Mouse (Mus musculus) liver, embryonic 14.5 days (tissue): ENCODE data around the gene Clcn5. TPM values are rescaled to one million over a fixed set of nuclear protein-coding genes. Genes with fewer than 3 reads are reported as not detected.
A peak's percentile ranks its signal among the peaks of the same experiment; 100 is the strongest.

Experiments
- ATAC-seq: fragments of 200-750 bp; cut with Nextera tagmentation; 2 replicates; pipeline ENCODE4 v1.8.0; 2017; ENCODE audit warnings: moderate number of reproducible peaks, mild to moderate bottlenecking, moderate library complexity; ENCODE audit not compliant: insufficient read depth
- DNase-seq, 3 experiments: peaks; one replicate each; pipeline ENCODE4 v3.0.0-alpha.2; 2012 to 2013; ENCODE audit warnings: low read depth in 3 of 3, low spot score in 3 of 3
- H3K27ac ChIP-seq: fragments of 300-500 bp; sonication (generic); 2 replicates; pipeline ENCODE4 v1.5.1; 2014; ENCODE audit warnings: moderate library complexity, mild to moderate bottlenecking, control low read depth, inconsistent platforms
- H3K27me3 ChIP-seq: fragments of 300-500 bp; sonication (generic); 2 replicates; pipeline ENCODE4 v1.6.1; 2014; ENCODE audit warnings: mild to moderate bottlenecking, low read length, moderate library complexity; ENCODE audit not compliant: control insufficient read depth, insufficient read depth
- H3K36me3 ChIP-seq: fragments of 300-500 bp; sonication (generic); replicated peaks from 2 replicates; pipeline ENCODE4 v1.6.1; 2014; ENCODE audit warnings: low read depth; ENCODE audit not compliant: control insufficient read depth, insufficient read depth
- H3K4me1 ChIP-seq, 2 experiments: fragments of 200-500 bp in 1 of 2; fragments of 300-500 bp in 1 of 2; sonication (generic) in 1 of 2; replicated peaks; 2 replicates each; pipeline ENCODE4 v1.6.1; 2012 to 2014; ENCODE audit warnings: antibody characterized with exemption in 1 of 2, inconsistent platforms in 1 of 2, low read length in 1 of 2; ENCODE audit not compliant: control insufficient read depth in 2 of 2, insufficient read depth in 2 of 2
- H3K4me2 ChIP-seq: fragments of 300-500 bp; sonication (generic); 2 replicates; pipeline ENCODE4 v1.6.1; 2014; ENCODE audit warnings: low read depth, mild to moderate bottlenecking, control low read depth, moderate library complexity
- H3K4me3 ChIP-seq, 2 experiments: fragments of 200-500 bp in 1 of 2; fragments of 300-500 bp in 1 of 2; sonication (generic) in 1 of 2; 2 replicates each; pipeline ENCODE4 v1.5.1; 2012 to 2014; ENCODE audit warnings: low read depth in 2 of 2, low read length in 2 of 2, mild to moderate bottlenecking in 2 of 2, control low read depth in 1 of 2, inconsistent platforms in 1 of 2, moderate library complexity in 1 of 2; ENCODE audit not compliant: insufficient read depth in 1 of 2
- H3K9ac ChIP-seq: fragments of 300-500 bp; sonication (generic); replicated peaks from 2 replicates; pipeline ENCODE4 v1.6.1; 2014; ENCODE audit warnings: mild to moderate bottlenecking, control low read depth, moderate library complexity
- H3K9me3 ChIP-seq: fragments of 300-500 bp; sonication (generic); 2 replicates; pipeline ENCODE4 v1.6.1; 2016; ENCODE audit warnings: low read length, mixed read lengths; ENCODE audit not compliant: control insufficient read depth
- CTCF ChIP-seq: IDR thresholded peaks from 2 replicates; pipeline ENCODE4 v1.5.1; 2016; ENCODE audit warnings: antibody characterized with exemption, low read depth, control low read depth
- EP300 ChIP-seq: IDR thresholded peaks from 2 replicates; pipeline ENCODE4 v1.6.1; 2016; ENCODE audit warnings: antibody characterized with exemption, low read depth
- WGBS: fragments of 180-500 bp; shearing (Covaris S2); extraction: QIAGEN DNeasy Blood & Tissue Kit; methylation state at CpG from one replicate; pipeline ENCODE4 v1.1.7; 2014; ENCODE audit not compliant: insufficient replicate concordance; 5-methylcytosine and 5-hydroxymethylcytosine counted together
- polyA plus RNA-seq, 2 experiments: library from polyadenylated mRNA; depleted of rRNA in 1 of 2; stranded (reverse) in 1 of 2; unstranded in 1 of 2; fragments of >200 nt; fragmentation: Nextera tagmentation in 1 of 2; extraction: Ambion mirVana in 1 of 2; gene quantifications; 2 replicates each; pipeline versions ENCODE4 v1.2.1 to v1.2.3; 2012 to 2014

Clcn5 gene
- polyA plus RNA-seq, 2 experiments = 2.2 to 3.4 TPM

GRCm38 (mm10) chrX:7187455-7188310 is 131.5 kb downstream of the Clcn5 start:
- Histone ChIP-seq H3K9me3 (no peaks in the 10 kb centered on the region), H3K36me3 (no peaks in the 10 kb centered on the region), H3K4me3 (peak overlapping the region; percentile 28 to 46), H3K27me3 (no peaks in the 10 kb centered on the region), H3K27ac (no peak overlapping the region), H3K4me1 (0 out of 4 replicates have a peak, but pooled peaks cover 0 to 2% of the 10 kb centered on the region in 2 experiments), H3K9ac (no peak overlapping the region), H3K4me2 (peak overlapping the region; percentile 22; the same call in 1 of the 2 replicates)
- 31% methylated on average over 10 of the region's 10 CpGs for WGBS
- ATAC-seq (no peak), DNase-seq (no peak)
- TF ChIP-seq CTCF (no peak), EP300 (no peak)

- no peak for ATAC-seq
- Histone ChIP-seq H3K27ac (no peak overlapping the region), H3K4me2 (no peak overlapping the region), H3K36me3 (no peaks in the 10 kb centered on the region), H3K4me3 (no peak overlapping the region), H3K27me3 (no peaks in the 10 kb centered on the region), H3K4me1 (no peaks in the 10 kb centered on the region), H3K9me3 (no peaks in the 10 kb centered on the region), H3K9ac (no peak overlapping the region)
- no peak for TF ChIP-seq EP300
- TF ChIP-seq CTCF = no peak
- WGBS = 73% methylated on average over 5 of the region's 5 CpGs
- no peak for DNase-seq
These were observed 149.0 kb downstream of the Clcn5 start for GRCm38 (mm10) chrX:7170156-7170555.

DNA sequence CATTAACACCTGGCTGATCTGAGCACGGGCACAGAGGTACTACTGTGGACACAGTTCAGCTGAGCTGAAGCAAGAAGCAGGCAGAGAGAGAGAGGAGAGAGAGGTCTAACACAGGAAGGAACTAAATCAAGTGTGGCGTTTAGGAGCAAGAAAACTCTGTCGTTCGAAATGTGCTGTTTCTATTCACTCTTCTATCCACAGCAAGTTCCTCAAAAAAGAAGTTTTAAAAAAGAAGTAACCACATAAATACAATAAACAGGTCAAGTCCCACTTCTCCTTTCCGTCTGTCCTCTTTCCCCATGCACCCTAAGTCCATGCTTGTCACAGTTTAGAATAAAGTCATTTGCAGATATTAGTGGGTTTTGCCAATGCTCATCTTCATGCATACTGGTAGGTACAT is 150.4 kb downstream of the Clcn5 start:
- Histone ChIP-seq H3K9ac (no peak overlapping the region), H3K4me3 (no peak overlapping the region), H3K9me3 (no peaks in the 10 kb centered on the region), H3K27me3 (no peaks in the 10 kb centered on the region), H3K4me2 (no peak overlapping the region), H3K27ac (no peak overlapping the region), H3K36me3 (no peaks in the 10 kb centered on the region), H3K4me1 (no peaks in the 10 kb centered on the region)
- no peak for TF ChIP-seq CTCF
- no peak for TF ChIP-seq EP300
- 31% methylated on average over 5 of the region's 5 CpGs for WGBS
- DNase-seq (no peak), ATAC-seq (no peak)

- Histone ChIP-seq H3K27ac (no peak overlapping the region), H3K4me3 (no peak overlapping the region), H3K4me2 (no peak overlapping the region), H3K27me3 (no peaks in the 10 kb centered on the region), H3K36me3 (no peaks in the 10 kb centered on the region), H3K9ac (no peak overlapping the region), H3K4me1 (no peaks in the 10 kb centered on the region), H3K9me3 (no peaks in the 10 kb centered on the region)
- TF ChIP-seq EP300 (no peak), CTCF (no peak)
- 63% methylated on average over 3 of the region's 3 CpGs for WGBS
- ATAC-seq (no peak), DNase-seq (peak; percentile 0 to 1 (median 0))
These were observed 161.2 kb downstream of the Clcn5 start for GRCm38 (mm10) chrX:7157976-7158375.

DNA sequence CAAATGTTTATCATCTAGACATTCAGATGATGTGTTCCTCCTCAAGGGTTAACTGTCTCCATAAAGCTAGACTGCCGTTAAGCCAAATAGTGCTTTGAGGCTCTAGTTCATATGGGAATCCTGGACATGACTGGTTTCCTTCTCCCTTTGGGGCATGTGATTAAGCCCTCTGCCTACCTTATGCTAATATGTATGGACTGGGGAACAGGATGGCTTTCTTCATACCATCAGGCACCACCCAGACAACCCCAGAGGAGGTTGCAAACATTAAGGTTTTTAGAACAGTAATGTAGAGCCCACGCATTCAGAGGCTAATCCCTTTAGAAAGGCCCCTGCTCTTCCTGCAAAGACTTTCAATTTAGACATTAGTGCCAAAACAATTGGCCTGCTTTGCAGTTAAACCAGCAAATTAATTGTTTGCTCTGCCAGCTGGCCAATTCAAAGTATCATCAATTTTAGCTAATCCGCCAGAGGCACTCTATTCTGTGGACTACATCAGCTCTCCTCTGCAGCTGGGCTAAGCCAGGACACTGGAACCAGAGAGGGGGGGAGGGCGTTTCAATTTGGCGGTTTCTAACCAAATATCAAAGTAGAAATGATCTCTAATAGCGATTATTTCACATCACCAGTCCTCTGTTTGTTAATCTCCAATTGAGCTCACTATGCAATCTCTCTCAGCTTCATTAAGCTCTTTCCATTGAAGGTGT is 163.0 kb downstream of the Clcn5 start:
- H3K9me3 ChIP-seq = no peaks in the 10 kb centered on the region
- no peak overlapping the region for H3K27ac ChIP-seq
- no peak for TF ChIP-seq EP300
- H3K9ac ChIP-seq = no peak overlapping the region
- no peaks in the 10 kb centered on the region for H3K27me3 ChIP-seq
- H3K36me3 ChIP-seq = no peaks in the 10 kb centered on the region
- ATAC-seq (no peak), DNase-seq (no peak)
- no peak overlapping the region for H3K4me2 ChIP-seq
- H3K4me1 ChIP-seq = no peaks in the 10 kb centered on the region
- 62% methylated on average over 6 of the region's 6 CpGs for WGBS
- H3K4me3 ChIP-seq = no peak overlapping the region
